Mouse (Mus musculus) large intestine, adult 2 months (tissue): ENCODE measurements around the gene Gm20425. TPM values are rescaled to one million over a fixed set of nuclear protein-coding genes. Genes with fewer than 3 reads are reported as not detected.

ENCODE experiments used
- DNase-seq: peaks from one replicate; pipeline ENCODE4 v3.0.0-alpha.2; 2012; ENCODE audit warnings: low read depth, low spot score
- WGBS: fragments of 180-500 bp; shearing (Covaris S2); methylation state at CpG from one replicate; pipeline ENCODE4 v1.1.7; 2018; 5-methylcytosine and 5-hydroxymethylcytosine counted together
- polyA plus RNA-seq: library from polyadenylated mRNA; depleted of rRNA; stranded (reverse); fragments of >200 nt; gene quantifications from 2 replicates; pipeline ENCODE4 v1.2.3, GENCODE M21; 2012

The Gm20425 gene
- polyA plus RNA-seq, 1 experiment, result not detected

DNA sequence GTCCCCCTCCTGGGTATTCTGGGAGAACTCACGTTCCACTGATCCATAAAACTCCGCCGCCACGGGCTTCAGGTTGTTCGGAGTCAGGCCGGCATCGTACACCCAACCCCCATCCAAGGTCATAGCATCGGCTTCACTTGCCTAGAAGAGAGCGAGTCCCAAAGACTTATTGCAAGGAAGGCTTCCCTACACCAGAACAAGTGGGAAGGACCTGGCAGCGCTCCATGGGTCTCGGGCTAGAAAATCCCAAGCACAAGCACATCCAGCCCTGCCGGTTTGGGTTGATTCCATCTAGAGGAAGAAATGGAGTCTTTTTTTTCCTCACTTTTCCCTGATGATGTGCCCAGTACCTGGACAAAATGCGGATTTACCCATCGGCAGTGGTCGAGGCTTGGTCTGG is 3.3 kb downstream of the Gm20425 start:
- DNase-seq, result no peak
- WGBS, result 86% methylated on average over 15 of the region's 15 CpGs

DNA sequence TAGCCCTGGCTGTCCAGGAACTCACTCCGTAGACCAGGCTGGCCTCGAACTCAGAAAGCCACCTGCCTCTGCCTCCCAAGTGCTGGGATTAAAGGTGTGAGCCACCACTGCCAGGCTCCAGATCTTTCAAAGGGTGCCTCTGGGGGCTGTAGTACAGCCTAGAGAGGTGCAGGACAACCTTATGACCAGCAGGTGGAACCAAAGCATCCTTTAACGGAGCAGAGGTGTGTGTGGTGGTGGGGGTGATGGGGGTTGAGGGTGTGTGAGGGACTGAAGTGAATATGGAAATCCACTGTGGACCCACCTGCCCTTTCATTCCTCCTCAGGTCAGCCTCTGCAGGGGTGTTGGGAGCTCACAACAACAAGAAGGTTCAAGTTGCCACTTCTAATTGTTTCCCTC is 4.6 kb downstream of the Gm20425 start:
- WGBS, result 67% methylated on average over 3 of the region's 3 CpGs
- no peak for DNase-seq

DNA sequence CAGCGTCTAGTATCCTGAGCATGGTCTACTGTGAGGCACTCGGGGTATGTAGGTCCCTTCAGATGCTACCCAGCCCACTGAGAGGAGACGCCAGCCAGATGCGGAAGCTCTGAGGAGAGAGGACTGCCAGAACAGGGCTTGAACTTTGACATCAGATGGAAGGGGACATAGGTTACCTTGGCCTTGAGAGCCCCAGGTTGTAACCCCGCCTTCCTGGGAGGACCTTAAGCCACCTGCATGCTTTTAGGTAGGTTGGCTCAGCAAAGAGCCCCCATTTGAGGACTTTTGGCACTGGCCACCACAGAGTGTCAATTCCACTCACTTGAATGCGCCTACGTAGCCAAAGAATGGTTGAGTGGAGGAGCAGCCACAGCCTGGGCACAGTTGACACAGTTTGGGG is 5.4 kb downstream of the Gm20425 start:
- 93% methylated on average over 7 of the region's 7 CpGs for WGBS
- DNase-seq, result no peak

DNA sequence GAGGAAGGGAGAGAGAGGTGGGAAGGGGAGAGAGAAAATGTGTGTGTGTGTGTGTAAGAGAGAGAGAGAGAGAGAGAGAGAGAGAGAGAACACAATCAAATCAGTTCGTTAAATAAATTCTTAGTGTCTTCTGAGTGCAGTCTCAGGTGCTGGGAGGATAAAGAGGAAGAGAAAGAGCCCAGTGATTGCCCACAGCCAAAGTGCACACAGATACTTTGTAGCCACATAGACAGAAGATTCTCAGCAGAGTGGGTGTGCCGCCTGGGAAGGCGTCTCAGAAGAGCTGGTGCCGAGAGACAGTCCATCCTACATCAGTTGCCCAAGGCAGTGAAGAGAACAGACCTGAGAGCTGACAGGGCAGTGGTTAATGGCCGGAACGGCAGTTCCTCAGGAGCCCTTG is 15.8 kb downstream of the Gm20425 start:
- no peak for DNase-seq
- WGBS, result 80% methylated on average over 6 of the region's 6 CpGs

DNA sequence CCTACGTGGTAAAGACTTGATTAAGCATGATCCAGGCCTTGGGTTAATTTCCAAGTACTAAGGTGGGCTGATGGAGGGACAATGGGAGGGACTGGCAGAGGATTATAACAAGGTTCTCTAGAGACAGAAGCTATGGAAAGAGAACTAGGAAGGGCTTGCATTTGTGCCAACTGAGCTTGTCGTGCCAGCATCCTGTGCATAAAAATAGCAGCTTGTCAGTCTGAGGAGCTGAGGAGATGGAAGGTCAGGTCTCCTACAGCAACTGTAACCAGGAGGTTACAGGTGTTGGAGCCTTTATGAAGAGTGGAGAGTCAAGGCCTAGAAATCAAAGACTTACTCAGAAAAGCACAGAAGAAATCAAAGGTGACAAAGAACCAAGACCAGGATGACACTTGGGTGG is 16.5 kb downstream of the Gm20425 start:
- WGBS, result 70% methylated on average over 2 of the region's 2 CpGs
- no peak for DNase-seq

DNA sequence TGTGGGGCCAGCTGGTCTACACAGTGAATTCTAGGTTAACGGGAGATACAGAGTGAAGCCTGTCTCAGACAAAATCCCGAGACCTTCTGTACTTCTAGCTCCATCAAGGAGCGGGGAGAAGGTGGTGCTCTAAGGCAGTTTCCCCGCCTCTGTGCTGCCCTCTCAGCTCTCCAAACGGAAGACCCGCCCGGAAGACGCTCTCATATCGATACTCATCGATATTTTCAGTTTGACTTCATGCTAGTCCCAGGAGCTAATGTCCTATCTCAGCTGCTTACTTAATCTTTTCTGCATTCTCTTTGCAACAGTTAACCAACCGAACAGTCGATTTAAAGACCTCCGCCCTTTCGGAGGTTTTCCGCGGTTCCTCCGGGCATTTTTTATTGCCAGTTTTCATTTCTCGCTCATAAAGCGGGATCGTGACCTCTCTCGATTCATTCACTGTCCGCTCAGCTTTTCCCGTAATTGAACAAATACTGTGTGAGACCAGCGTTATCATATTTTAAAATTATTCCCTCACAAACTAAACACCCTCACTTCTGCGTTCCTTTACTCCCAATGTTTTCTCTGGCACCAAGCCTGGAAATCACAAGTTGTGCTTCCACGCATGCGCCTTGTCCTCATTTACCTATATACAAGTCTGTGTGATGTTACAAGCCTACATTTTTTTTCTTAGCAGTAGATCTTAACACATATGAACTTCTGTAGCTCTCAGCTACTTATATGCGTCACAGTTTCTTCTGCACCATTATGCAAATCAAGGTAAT is 17.3 kb downstream of the Gm20425 start:
- no peak for DNase-seq
- WGBS, result 41% methylated on average over 28 of the region's 28 CpGs

DNA sequence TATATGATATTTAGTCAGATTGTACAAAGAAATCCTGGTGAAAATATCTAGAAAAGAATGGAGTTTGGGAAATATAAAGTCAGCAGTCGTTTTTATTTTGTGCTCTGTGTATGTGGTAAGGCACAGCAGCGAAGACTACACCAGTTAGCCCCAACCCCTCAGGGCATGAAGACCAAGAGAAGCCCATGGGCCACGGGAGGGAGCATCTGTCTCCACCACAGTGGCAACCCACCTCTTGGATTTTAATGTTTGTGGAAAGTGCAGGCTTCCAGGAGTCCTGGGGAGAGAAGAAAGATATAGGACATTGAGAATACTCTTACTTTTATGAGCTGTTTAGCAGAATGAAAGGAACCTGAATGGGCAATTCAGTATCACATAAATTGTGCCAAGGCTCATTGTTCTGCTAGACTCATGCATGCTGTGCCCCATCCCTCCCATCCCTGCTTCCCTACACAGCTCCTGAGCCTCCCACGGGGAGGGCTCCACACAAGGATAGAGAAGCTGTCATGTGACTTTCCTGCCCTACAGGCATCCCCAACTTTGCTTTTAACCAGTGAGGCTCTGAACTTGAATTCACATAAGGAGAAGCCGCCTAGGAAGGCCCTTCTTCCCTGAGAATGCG is 21.2 kb downstream of the Gm20425 start:
- WGBS, result 67% methylated on average over 6 of the region's 6 CpGs
- no peak for DNase-seq

DNA sequence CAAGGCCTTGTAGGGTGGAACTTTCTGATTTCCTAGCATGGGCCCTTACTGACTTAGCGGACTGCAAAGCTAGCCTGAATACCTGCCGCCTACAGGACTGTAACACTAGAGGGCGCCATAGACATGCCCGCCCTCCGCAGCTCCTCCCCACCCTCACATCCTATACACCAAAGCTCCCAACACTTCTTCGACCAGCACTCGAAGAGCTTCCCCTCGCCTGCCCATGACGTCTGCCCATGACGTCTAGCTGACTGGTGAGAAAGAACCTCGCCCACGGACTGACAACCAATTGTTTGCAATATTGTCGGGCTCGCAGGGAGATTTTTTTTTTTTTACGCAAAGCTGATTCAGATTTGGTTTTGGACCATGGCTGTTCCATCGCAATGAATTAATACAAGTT is 22.3 kb downstream of the Gm20425 start:
- DNase-seq, result no peak
- 10% methylated on average over 16 of the region's 16 CpGs for WGBS

DNA sequence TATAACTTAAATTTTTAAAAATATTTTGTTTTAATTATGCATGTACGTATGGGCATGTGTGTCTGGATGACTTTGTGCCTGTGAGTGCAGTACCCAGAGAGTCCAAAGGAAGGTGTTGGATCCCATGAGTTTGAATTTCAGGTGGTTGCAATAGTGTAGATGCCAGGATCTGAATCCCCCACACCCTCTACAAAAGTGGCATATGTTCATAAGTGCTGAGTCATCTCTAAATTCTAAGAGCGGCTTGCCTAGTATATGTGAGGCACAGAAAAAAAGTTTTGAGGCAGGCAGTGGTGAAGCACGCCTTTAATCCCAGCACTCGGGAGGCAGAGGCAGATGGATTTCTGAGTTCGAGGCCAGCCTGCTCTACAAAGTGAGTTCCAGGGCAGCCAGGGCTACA is 24.3 kb downstream of the Gm20425 start:
- 91% methylated on average over 5 of the region's 5 CpGs for WGBS
- no peak for DNase-seq

DNA sequence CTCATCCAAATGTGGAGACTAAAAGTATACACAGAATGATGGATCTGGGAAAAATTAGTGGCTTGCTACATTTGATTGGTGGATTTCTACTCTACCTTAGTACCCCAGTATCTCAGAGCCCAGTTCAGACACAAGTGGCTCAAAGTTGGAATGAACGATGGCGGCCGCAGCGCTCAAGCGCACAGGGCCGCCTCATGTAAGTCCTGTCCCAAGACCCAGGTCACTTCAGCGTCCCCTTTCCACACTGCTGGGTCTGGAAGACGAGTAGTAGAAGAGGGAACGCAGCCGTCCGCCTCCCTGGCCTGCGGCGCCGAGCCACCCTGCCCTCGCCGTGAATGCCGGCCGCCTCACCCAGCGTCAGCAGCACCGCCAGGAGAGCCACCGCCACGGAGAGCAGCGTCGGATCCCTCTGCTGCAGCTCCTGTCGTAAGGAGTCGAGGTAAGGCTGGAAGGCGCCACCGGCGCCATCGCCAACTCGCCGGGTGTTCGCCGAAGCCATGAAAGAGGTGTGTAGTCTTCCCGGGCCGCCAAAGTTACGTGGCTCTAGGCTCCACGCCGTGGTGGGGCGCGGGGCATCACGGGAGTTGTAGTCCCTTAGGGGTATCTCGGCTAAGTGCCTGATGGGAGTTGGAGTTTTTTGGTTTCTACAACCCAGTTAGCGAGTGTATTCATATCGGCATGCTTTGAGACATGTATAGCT is 28.4 kb downstream of the Gm20425 start, which contains the start of gene Srprb:
Gene Srprb, minus strand, starts transcription at position 577 of the 700 bp plus-strand sequence.
- WGBS, result under 1% methylated on average over 45 of the region's 45 CpGs
- peak; percentile 92 for DNase-seq

DNA sequence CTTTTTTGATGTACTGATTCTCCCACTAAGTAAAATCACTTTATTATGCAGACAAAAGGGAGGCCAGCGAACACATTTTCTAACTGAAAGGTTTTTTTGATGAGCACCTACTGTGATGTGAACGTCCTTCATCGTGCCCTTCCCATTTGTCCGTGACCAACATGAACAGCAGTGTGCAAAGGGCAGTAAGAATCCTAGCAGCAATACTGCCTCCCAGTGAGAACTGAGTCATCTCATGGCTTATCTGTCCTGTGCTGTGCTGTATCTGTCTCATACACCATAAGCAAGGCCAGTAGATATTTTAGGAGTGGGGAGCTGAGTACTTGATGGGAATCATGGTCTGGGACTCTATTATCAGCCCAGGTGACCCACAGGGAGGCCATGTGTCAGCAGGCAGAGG is 41.7 kb downstream of the Gm20425 start:
- DNase-seq, result no peak
- 95% methylated on average over 4 of the region's 4 CpGs for WGBS

DNA sequence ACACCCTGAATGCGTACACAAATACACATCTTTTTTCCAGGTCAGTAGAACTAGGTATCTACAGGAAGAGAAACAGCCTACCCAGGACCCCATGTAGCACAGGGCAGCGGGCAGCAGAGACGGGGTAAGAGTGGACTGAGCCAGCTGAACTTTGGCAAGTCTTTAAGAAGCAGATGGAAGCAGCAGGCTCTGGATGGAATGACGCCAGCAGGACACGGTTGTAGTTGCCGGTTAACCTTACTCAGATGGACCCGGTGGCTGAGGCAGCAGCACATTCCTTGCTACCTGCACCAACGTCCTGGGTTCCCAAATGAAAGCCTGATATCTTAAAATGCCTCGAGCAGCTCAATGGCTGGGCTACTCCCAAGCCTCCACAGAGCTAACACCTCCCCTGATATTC is 43.4 kb downstream of the Gm20425 start:
- no peak for DNase-seq

DNA sequence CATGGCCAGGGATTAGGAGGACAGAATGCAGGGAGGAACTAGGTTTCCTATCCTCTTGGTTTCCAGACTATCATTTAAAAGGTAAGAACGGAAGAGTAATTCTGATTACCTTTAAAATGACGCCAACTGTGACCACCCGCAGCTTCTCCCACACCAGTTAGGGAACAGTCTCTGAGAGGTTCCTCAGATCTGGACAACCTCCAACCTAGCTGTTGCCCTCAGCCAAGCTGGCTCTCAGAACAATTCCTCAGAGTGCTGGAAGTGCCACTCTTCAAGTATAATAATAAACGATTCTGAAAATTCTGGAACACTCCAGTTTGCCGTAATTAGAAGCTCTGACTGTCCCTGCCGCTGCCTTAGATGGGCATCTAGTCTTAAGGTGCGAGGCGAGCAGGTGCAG is 44.2 kb downstream of the Gm20425 start:
- 80% methylated on average over 8 of the region's 8 CpGs for WGBS
- DNase-seq, result no peak

More for the DNA sequence above, 43.4 kb downstream of the Gm20425 start:
- 54% methylated on average over 9 of the region's 9 CpGs for WGBS

DNA sequence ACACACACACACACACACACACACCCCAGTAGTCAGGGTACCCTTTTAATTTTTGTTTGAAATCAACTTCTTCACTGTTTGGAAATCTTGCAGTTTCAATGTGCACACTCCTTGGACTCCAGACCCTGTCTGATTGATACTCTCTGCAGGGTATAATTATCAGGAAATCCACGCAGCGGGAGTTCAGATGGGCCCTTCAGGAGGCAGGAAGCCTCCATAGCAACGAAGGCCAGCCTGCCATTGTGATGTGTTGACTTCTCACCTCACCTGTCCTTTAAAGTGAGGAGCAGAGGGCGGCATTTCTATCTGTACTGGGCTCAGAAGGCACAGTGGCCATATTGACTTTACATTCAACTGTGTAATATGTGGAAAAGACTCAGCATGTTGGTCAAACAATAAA is 45.3 kb downstream of the Gm20425 start:
- no peak for DNase-seq
- 70% methylated on average over 4 of the region's 4 CpGs for WGBS

DNA sequence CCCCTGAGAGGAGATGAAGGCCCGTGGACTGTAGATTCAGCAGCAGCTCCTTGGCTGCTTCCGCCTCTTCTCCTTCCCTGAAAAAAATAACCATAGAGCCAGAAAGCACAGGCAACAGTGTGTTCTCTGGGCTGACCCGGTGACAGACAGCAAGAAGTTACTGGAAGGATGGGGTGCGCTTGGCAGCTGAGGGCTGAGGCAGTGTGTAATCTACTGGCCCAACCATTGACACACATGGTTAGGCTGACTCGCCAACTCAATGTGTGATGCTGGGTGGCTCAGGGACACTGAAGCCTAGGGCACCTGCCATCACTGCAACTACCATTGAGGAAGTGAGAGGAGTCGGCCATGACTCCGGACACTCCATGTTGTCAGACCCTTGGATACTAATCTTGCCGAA is 48.2 kb downstream of the Gm20425 start:
- 88% methylated on average over 8 of the region's 8 CpGs for WGBS
- DNase-seq, result no peak

DNA sequence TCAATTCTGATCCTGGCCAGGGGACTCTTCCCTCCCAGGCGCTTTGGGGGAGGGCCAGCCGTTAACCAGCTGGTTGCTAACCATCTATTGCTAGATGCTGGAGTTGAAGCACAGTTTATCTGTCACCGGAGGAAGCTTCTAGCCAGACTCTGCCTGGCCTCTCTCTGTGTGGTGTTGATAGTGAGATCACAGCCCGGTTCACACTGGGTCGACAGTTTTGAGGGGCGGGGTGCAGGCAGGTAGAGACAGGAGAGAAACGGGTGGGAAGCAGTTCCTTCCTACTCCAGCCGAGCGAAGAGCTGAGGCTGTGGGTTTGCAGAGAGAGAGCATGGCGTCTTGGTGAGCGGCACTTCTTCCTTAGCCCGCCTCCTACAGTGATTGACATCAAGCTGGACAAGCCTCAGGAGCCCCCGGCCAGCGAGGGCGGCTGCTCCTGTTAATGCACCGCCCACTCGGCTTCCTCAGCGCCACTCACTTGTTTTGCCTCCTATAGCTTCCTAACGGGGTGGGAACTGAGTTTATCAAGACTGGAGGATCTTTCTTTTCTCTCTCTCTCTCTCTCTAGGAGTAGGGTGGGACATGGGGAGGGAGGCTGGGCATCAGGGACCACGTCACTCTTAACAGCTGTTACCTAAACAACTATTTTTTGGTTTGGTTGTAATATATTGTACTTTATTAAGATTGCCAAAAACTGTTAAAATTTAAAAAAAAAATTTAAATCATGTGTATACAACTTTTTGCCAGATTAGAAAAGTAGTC is 49.1 kb downstream of the Gm20425 start:
- WGBS, result 5% methylated on average over 20 of the region's 20 CpGs
- DNase-seq, result no peak

DNA sequence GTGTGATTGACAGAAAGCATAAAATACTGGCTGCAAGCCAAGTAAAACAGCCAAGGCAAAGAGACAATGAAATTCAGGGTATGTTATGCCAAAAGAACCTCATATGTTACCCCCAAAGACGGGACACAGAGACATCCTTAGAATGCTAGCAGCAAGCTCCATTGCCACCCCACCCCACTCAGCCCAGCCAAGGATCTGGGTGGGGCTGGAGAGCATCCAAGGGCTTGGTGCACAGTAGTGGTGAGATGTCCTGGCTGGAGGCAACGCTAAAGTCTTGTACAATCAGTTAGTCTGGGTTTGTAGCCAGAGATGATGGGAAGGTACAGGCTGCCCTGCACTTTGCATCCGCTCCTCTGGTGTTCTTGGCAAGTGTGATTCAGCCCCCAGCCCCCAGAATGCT is 49.8 kb downstream of the Gm20425 start:
- peak; percentile 13 for DNase-seq

DNA sequence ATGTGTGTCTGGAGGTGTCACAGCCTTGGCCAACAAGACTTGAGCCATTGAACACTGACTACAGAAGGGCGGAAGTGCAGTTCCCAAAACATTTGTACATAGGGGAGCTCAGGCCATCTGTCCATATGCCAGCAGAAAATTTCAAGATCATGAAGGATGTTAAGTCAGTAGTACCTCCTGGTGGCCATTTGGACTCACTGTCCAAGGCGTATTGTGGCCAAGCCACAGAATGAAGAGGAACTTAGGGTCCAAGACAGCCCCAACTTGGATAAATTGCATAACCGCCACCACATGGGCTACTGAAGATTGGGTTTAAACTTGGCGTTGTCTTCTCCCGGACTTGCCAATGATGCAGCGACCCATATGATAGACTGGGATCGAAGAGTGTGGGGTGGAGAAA is 54.4 kb downstream of the Gm20425 start:
- 95% methylated on average over 7 of the region's 7 CpGs for WGBS
- no peak for DNase-seq

More for the DNA sequence above, 49.8 kb downstream of the Gm20425 start:
- 21% methylated on average over 3 of the region's 3 CpGs for WGBS

DNA sequence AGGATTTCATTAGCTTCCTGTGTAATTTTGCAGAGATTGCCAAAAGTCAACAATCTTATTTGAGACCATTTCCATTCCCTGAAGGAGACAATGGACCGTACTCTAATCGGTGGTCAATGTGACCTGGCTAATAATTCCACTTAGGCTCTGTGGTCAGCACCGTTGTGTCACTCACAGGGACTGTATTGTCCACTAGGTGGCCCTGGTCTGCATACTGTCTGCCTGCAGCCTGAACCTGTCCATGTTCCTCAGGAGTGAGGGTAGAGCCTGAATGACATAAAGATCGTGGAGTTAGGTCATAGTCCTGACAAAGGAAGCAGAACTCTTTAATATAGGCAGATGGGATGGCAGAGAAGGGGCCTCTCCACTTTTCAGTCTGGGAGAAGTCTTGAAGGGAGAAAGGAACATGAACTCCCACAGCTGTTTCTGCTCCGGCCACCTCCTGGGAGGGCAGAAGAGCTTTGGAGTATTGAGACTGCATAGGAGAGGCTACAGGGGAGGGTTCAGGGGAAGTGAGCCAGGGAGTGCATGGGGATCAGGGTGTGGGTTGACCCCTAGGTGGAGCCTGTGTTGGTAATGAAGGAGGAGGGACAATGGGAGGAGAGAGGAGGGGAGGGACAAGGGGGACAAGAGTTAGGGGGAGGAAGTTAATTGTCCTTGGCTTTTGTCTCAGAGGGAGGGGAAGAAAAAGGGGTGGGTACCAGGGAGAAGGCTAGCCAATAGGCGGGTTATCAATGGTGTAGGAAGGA is 55.2 kb downstream of the Gm20425 start:
- WGBS, result 45% methylated on average over 6 of the region's 6 CpGs
- no peak for DNase-seq
